In the genomic region with DNA sequence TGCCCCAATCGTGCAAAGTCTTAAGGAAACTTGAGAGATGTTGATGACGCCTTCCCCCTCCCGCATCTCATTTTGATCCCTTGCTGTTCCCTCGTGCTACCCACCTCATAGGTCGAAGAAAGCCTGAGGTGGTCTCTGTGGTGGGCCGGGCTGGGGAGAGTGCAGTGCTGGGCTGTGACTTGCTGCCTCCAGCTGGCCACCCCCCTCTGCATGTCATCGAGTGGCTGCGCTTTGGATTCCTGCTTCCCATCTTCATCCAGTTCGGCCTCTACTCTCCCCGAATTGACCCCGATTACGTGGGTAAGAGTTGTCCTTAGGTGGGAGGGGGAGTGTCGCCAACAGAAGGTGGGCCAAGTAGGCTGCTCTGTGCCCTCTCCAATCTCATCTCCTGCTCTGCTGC, we compare ENCODE assay signal across 11 mouse cellular contexts. TPM values are rescaled to one million over a fixed set of nuclear protein-coding genes. Genes with fewer than 3 reads are reported as not detected.
DNase-seq lines count a peak whose midpoint lies in the region; ATAC-seq and TF ChIP-seq lines count a peak whose summit lies in the region.
"Had no signal": no experiment of that assay in that cellular context is flagged by ENCODE, and none has a peak within 500 bp of the region (broad histone marks: within the 10 kb centered on the region; RNA-seq: fewer than 3 reads in every experiment).

No protein-coding gene starts in this region.

- H3K4me3 ChIP-seq in testis, adult 2 months (ENCODE audit: control insufficient read depth, low read depth, low read length): peak overlapping the region; percentile 76
- H3K4me3 ChIP-seq in hindbrain, embryonic 16.5 days (ENCODE audit: low read length): peak overlapping the region; percentile 69
- H3K4me3 ChIP-seq in midbrain, embryonic 14.5 days (replicated peaks; ENCODE audit: low read depth, low read length): peak overlapping the region; percentile 72

- no peak for ATAC-seq in hindbrain, embryonic 16.5 days
- ATAC-seq in midbrain, embryonic 14.5 days (ENCODE audit: low FRiP score, low TSS enrichment): no peak
- ATAC-seq: CD4-positive, CD25-positive, alpha-beta regulatory T cell, adult 4 months had no signal

- TF ChIP-seq CTCF in testis, adult 2 months (IDR thresholded peaks at IDR 0.05; ENCODE audit: control insufficient read depth, insufficient read depth, insufficient replicate concordance, low read depth, low read length): no peak

- no peak overlapping the region for H3K27ac ChIP-seq in testis, adult 2 months (ENCODE audit: control insufficient read depth, insufficient read depth, low read depth, low read length)
- H3K27ac ChIP-seq in hindbrain, embryonic 16.5 days (ENCODE audit: low read depth, low read length): no peak overlapping the region
- H3K27ac ChIP-seq in midbrain, embryonic 14.5 days (replicated peaks; ENCODE audit: low read depth, low read length): no peak overlapping the region
- H3K27ac ChIP-seq: macrophage had no signal

- peaks cover 2% of the 10 kb centered on the region for H3K27me3 ChIP-seq in testis, adult 2 months (ENCODE audit: control insufficient read depth, insufficient read depth, low read length)
- H3K27me3 ChIP-seq in hindbrain, embryonic 16.5 days (replicated peaks; ENCODE audit: control insufficient read depth, insufficient read depth, low read length): peaks cover 3% of the 10 kb centered on the region; the same call in 1 of the 2 replicates
- H3K27me3 ChIP-seq in midbrain, embryonic 14.5 days (ENCODE audit: control insufficient read depth, insufficient read depth, low read length): no peaks in the 10 kb centered on the region

- H3K4me2 ChIP-seq in hindbrain, embryonic 16.5 days (ENCODE audit: low read length): peak overlapping the region; percentile 90
- peak overlapping the region; percentile 86 for H3K4me2 ChIP-seq in midbrain, embryonic 14.5 days (ENCODE audit: low read length)

- H3K9ac ChIP-seq in hindbrain, embryonic 16.5 days (ENCODE audit: low read depth, low read length): peak overlapping the region; percentile 49
- peak overlapping the region; percentile 81 for H3K9ac ChIP-seq in midbrain, embryonic 14.5 days (replicated peaks; ENCODE audit: low read length)

- no peak for TF ChIP-seq POLR2A in testis, adult 2 months (IDR thresholded peaks at IDR 0.05; ENCODE audit: control insufficient read depth, low read depth, low read length)

- WGBS in hindbrain, embryonic 16.5 days: 47% methylated on average over 13 of the region's 13 CpGs
- 31% methylated on average over 13 of the region's 13 CpGs for WGBS in midbrain, embryonic 14.5 days

- no peaks in the 10 kb centered on the region for H3K9me3 ChIP-seq in hindbrain, embryonic 16.5 days (ENCODE audit: control insufficient read depth, low read length)
- no peaks in the 10 kb centered on the region for H3K9me3 ChIP-seq in midbrain, embryonic 14.5 days (ENCODE audit: control insufficient read depth, low read length)

- no peaks in the 10 kb centered on the region for H3K36me3 ChIP-seq in testis, adult 2 months (ENCODE audit: control insufficient read depth, insufficient read depth, low read length)
- no peaks in the 10 kb centered on the region for H3K36me3 ChIP-seq in hindbrain, embryonic 16.5 days (ENCODE audit: control insufficient read depth, insufficient read depth, low read length)
- peaks cover 13% of the 10 kb centered on the region for H3K36me3 ChIP-seq in midbrain, embryonic 14.5 days (ENCODE audit: control insufficient read depth, insufficient read depth, low read length)

- no peak for DNase-seq in testis, postnatal 10 days (ENCODE audit: low spot score)
- no peak for DNase-seq in midbrain, embryonic 14.5 days
- DNase-seq in layer of hippocampus, adult 9-10 months (ENCODE audit: low spot score): no peak
- no peak for DNase-seq in cerebellum, postnatal 4 days (ENCODE audit: low spot score in 2 of 2)
- no peak for DNase-seq in layer of hippocampus, adult 18-20 months (ENCODE audit: low spot score in 2 of 2)
- no peak for DNase-seq in heart, postnatal 4 days

- H3K4me1 ChIP-seq in testis, adult 2 months (ENCODE audit: control insufficient read depth, insufficient read depth, low read length): peaks cover 6% of the 10 kb centered on the region
- H3K4me1 ChIP-seq in hindbrain, embryonic 16.5 days (ENCODE audit: control insufficient read depth, insufficient read depth, low read depth, low read length): peaks cover 46% of the 10 kb centered on the region
- H3K4me1 ChIP-seq in midbrain, embryonic 14.5 days (ENCODE audit: control insufficient read depth, insufficient read depth, low read length): peaks cover 62% of the 10 kb centered on the region

RNA-seq across cellular contexts. Expression of a gene that starts 3.1 kb away (rescaled TPM):
- 66.1 and 68.5 TPM in 2 replicates for polyA plus RNA-seq in testis, adult 2 months (2012; rRNA removed)
- 32.9 and 42.5 TPM in 2 replicates for polyA plus RNA-seq in hindbrain, embryonic 16.5 days (2015; fragmentation: Nextera tagmentation; extraction: Ambion mirVana)
- polyA plus RNA-seq in midbrain, embryonic 14.5 days (2014; fragmentation: Nextera tagmentation; extraction: Ambion mirVana): 49.6 and 52.6 TPM in 2 replicates
- total RNA-seq in layer of hippocampus, adult 18-20 months (2021): 1 to 10 TPM; 3.9 to 4.8 TPM
- total RNA-seq in heart, postnatal 4 days (2021): 1 to 10 TPM; 2.5 to 3.1 TPM

RNA-seq across cellular contexts. Expression of a gene that starts 9.5 kb away (rescaled TPM):
- 9.8 and 13.1 TPM in 2 replicates for polyA plus RNA-seq in testis, adult 2 months (2012; rRNA removed)
- polyA plus RNA-seq in hindbrain, embryonic 16.5 days (2015; fragmentation: Nextera tagmentation; extraction: Ambion mirVana): 0.11 and 0.23 TPM in 2 replicates
- polyA plus RNA-seq in midbrain, embryonic 14.5 days (2014; fragmentation: Nextera tagmentation; extraction: Ambion mirVana): 0.32 TPM in 1 of 2 replicates, not detected in the other
- total RNA-seq in layer of hippocampus, adult 18-20 months (2021): under 1 TPM; 0.33 to 0.47 TPM
- 1 to 10 TPM; 1.4 to 1.8 TPM for total RNA-seq in heart, postnatal 4 days (2021)
- total RNA-seq: common myeloid progenitor, adult 5-6 weeks had no signal
- polyA plus RNA-seq: CD4-positive, CD25-positive, alpha-beta regulatory T cell, adult 4 months had no signal

RNA-seq across cellular contexts. Expression of a gene that starts 15.2 kb away (rescaled TPM):
- polyA plus RNA-seq in testis, adult 2 months (2012; rRNA removed): 7.6 and 16.5 TPM in 2 replicates
- 71.7 and 84.9 TPM in 2 replicates for polyA plus RNA-seq in hindbrain, embryonic 16.5 days (2015; fragmentation: Nextera tagmentation; extraction: Ambion mirVana)
- polyA plus RNA-seq in midbrain, embryonic 14.5 days (2014; fragmentation: Nextera tagmentation; extraction: Ambion mirVana): 25.7 and 43.5 TPM in 2 replicates
- total RNA-seq in layer of hippocampus, adult 18-20 months (2021): 10 to 100 TPM in 1 of 2 experiments, 1 to 10 TPM in 1; 9.2 to 11.7 TPM
- 100 to 1,000 TPM; 230 to 244 TPM for total RNA-seq in heart, postnatal 4 days (2021)

RNA-seq across cellular contexts. Expression of a gene that starts 35.9 kb away (rescaled TPM):
- 302 and 305 TPM in 2 replicates for polyA plus RNA-seq in testis, adult 2 months (2012; rRNA removed)
- polyA plus RNA-seq in hindbrain, embryonic 16.5 days (2015; fragmentation: Nextera tagmentation; extraction: Ambion mirVana): 4.9 and 5.4 TPM in 2 replicates
- polyA plus RNA-seq in midbrain, embryonic 14.5 days (2014; fragmentation: Nextera tagmentation; extraction: Ambion mirVana): 1.9 and 2.2 TPM in 2 replicates
- 1 to 10 TPM; 3.4 to 4.0 TPM for total RNA-seq in layer of hippocampus, adult 18-20 months (2021)
- 1 to 10 TPM; 3.3 to 3.5 TPM for total RNA-seq in heart, postnatal 4 days (2021)
